Mouse (Mus musculus) brain, embryonic 14.5 days (tissue): ENCODE measurements around the gene Rhobtb1.

ENCODE experiments used
- CTCF ChIP-seq: fragments of 200-500 bp; IDR thresholded peaks from 2 replicates; pipeline ENCODE4 v1.5.1; 2012; ENCODE audit warnings: inconsistent platforms, mild to moderate bottlenecking, moderate library complexity, borderline replicate concordance; ENCODE audit not compliant: insufficient read depth, insufficient read length; ENCODE audit errors: extremely low read depth
- POLR2A ChIP-seq: fragments of 200-500 bp; IDR thresholded peaks from 2 replicates; pipeline ENCODE4 v1.6.1; 2012; ENCODE audit warnings: mild to moderate bottlenecking, inconsistent platforms, borderline replicate concordance; ENCODE audit not compliant: poor library complexity, insufficient read depth, insufficient read length, severe bottlenecking; ENCODE audit errors: extremely low read depth

GRCm38 (mm10) chr10:69151045-69151444 is at the start of gene Rhobtb1:
- no peak for TF ChIP-seq POLR2A
- no peak for TF ChIP-seq CTCF
